Comparison of ENCODE assay signal across 21 mouse cellular contexts in the genomic region with DNA sequence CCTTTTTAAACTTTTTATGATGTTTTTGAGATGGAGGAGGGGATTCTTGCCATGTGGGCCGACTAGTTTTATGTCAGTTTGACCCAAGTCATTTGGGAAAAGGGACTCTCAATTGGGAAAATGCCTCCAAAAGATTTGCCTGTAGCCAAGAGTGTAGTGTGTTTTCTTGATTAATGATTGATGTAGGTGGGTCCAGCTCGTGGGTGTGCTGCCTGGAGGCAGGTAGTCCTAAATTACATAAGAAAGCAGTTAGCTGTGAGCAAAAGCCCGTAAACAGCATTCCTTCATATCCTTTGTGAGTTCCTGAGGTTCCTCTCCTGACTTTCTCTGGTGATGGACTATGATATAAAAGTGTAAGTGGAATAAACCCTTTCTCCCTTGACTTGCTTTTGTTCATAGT. TPM values are rescaled to one million over a fixed set of nuclear protein-coding genes. Genes with fewer than 3 reads are reported as not detected.
DNase-seq lines count a peak whose midpoint lies in the region; ATAC-seq and TF ChIP-seq lines count a peak whose summit lies in the region.
"Had no signal": no experiment of that assay in that cellular context is flagged by ENCODE, and none has a peak within 500 bp of the region (broad histone marks: within the 10 kb centered on the region; RNA-seq: fewer than 3 reads in every experiment).

No protein-coding gene starts in this region.

- H3K27ac ChIP-seq in kidney, embryonic 14.5 days (ENCODE audit: low read depth, low read length), result no peak overlapping the region
- H3K27ac ChIP-seq in testis, adult 2 months (ENCODE audit: control insufficient read depth, insufficient read depth, low read depth, low read length), result no peak overlapping the region
- H3K27ac ChIP-seq in kidney, embryonic 15.5 days, result peak overlapping the region; percentile 49
- no peak overlapping the region for H3K27ac ChIP-seq in heart, embryonic 12.5 days (ENCODE audit: poor library complexity, severe bottlenecking)
- H3K27ac ChIP-seq: embryonic facial prominence, embryonic 13.5 days; forebrain, embryonic 12.5 days; heart, adult 2 months; hindbrain, embryonic 12.5 days had no signal

- H3K4me3 ChIP-seq in kidney, embryonic 14.5 days (ENCODE audit: low read length), result no peak overlapping the region
- H3K4me3 ChIP-seq in testis, adult 2 months (ENCODE audit: control insufficient read depth, low read depth, low read length), result peak overlapping the region; percentile 59; the same call in 1 of the 2 replicates
- no peak overlapping the region for H3K4me3 ChIP-seq in kidney, embryonic 15.5 days (replicated peaks)
- no peak overlapping the region for H3K4me3 ChIP-seq in heart, embryonic 12.5 days
- H3K4me3 ChIP-seq: forebrain, embryonic 12.5 days; heart, adult 2 months; hindbrain, embryonic 12.5 days had no signal

- H3K36me3 ChIP-seq in kidney, embryonic 14.5 days (ENCODE audit: control insufficient read depth, insufficient read depth, low read length), result peaks cover 5% of the 10 kb centered on the region; the same call in 1 of the 2 replicates
- no peaks in the 10 kb centered on the region for H3K36me3 ChIP-seq in testis, adult 2 months (ENCODE audit: control insufficient read depth, insufficient read depth, low read length)
- H3K36me3 ChIP-seq in kidney, embryonic 15.5 days, result peaks cover 10% of the 10 kb centered on the region
- H3K36me3 ChIP-seq in heart, embryonic 12.5 days, result peaks cover 7% of the 10 kb centered on the region

- no peak overlapping the region for H3K9ac ChIP-seq in kidney, embryonic 14.5 days (ENCODE audit: low read depth, low read length)
- H3K9ac ChIP-seq in kidney, embryonic 15.5 days, result no peak overlapping the region
- H3K9ac ChIP-seq in heart, embryonic 12.5 days, result no peak overlapping the region
- H3K9ac ChIP-seq: embryonic facial prominence, embryonic 13.5 days; forebrain, embryonic 12.5 days; hindbrain, embryonic 12.5 days had no signal

- no peaks in the 10 kb centered on the region for H3K9me3 ChIP-seq in kidney, embryonic 14.5 days (ENCODE audit: control insufficient read depth, low read length)
- H3K9me3 ChIP-seq in kidney, embryonic 15.5 days (replicated peaks), result no peaks in the 10 kb centered on the region
- H3K9me3 ChIP-seq in heart, embryonic 12.5 days (replicated peaks), result no peaks in the 10 kb centered on the region
- H3K9me3 ChIP-seq: embryonic facial prominence, embryonic 13.5 days; forebrain, embryonic 12.5 days; G1E; hindbrain, embryonic 12.5 days had no signal

- H3K4me2 ChIP-seq in kidney, embryonic 14.5 days (replicated peaks; ENCODE audit: low read depth, low read length), result no peak overlapping the region; the same call in 1 of the 2 replicates
- H3K4me2 ChIP-seq in kidney, embryonic 15.5 days, result no peak overlapping the region
- H3K4me2 ChIP-seq in heart, embryonic 12.5 days, result no peak overlapping the region

- TF ChIP-seq POLR2A in testis, adult 2 months (IDR thresholded peaks at IDR 0.05; ENCODE audit: control insufficient read depth, low read depth, low read length), result no peak

- 49% methylated on average over 3 of the region's 3 CpGs for WGBS in kidney, embryonic 14.5 days
- 45% methylated on average over 3 of the region's 3 CpGs for WGBS in kidney, embryonic 15.5 days
- WGBS in heart, embryonic 12.5 days, result 77% methylated on average over 3 of the region's 3 CpGs

- peak; percentile 47 for DNase-seq in kidney, adult 11 months
- DNase-seq in testis, postnatal 10 days (ENCODE audit: low spot score), result no peak
- peak; percentile 18 for DNase-seq in naive thymus-derived CD4-positive, alpha-beta T cell, adult 2 months (ENCODE audit: low read depth)
- no peak for DNase-seq in left cerebral cortex, adult 18-20 months (ENCODE audit: low spot score in 2 of 2)
- DNase-seq: adrenal gland, postnatal 14 days; B cell, adult 2 months; gastrocnemius, postnatal 14 days; heart, adult 2 months; heart, postnatal 36 days had no signal

- no peak for TF ChIP-seq CTCF in testis, adult 2 months (IDR thresholded peaks at IDR 0.05; ENCODE audit: control insufficient read depth, insufficient read depth, insufficient replicate concordance, low read depth, low read length)

- no peak for ATAC-seq in kidney, embryonic 14.5 days (ENCODE audit: low FRiP score, low TSS enrichment)
- ATAC-seq in kidney, embryonic 15.5 days (replicated peaks; ENCODE audit: low FRiP score), result no peak
- no peak for ATAC-seq in heart, embryonic 12.5 days (ENCODE audit: insufficient number of reproducible peaks, low FRiP score)
- ATAC-seq: activated CD4-positive, CD25-positive, alpha-beta regulatory T cell, adult 4 months; CD4-positive, CD25-positive, alpha-beta regulatory T cell, adult 4 months; hindbrain, embryonic 16.5 days had no signal

- peaks cover 10% of the 10 kb centered on the region for H3K4me1 ChIP-seq in kidney, embryonic 14.5 days (ENCODE audit: control insufficient read depth, insufficient read depth, low read length)
- H3K4me1 ChIP-seq in testis, adult 2 months (ENCODE audit: control insufficient read depth, insufficient read depth, low read length), result peaks cover 6% of the 10 kb centered on the region
- H3K4me1 ChIP-seq in kidney, embryonic 15.5 days, result peaks cover 24% of the 10 kb centered on the region
- peaks cover 14% of the 10 kb centered on the region for H3K4me1 ChIP-seq in heart, embryonic 12.5 days (replicated peaks)

- no peaks in the 10 kb centered on the region for H3K27me3 ChIP-seq in kidney, embryonic 14.5 days (ENCODE audit: control insufficient read depth, insufficient read depth, low read length)
- no peaks in the 10 kb centered on the region for H3K27me3 ChIP-seq in testis, adult 2 months (ENCODE audit: control insufficient read depth, insufficient read depth, low read length)
- no peaks in the 10 kb centered on the region for H3K27me3 ChIP-seq in kidney, embryonic 15.5 days
- no peaks in the 10 kb centered on the region for H3K27me3 ChIP-seq in heart, embryonic 12.5 days (replicated peaks)
- H3K27me3 ChIP-seq: embryonic facial prominence, embryonic 13.5 days; forebrain, embryonic 12.5 days; hindbrain, embryonic 12.5 days had no signal

RNA-seq across cellular contexts. Expression of gene 4930432K21Rik, which starts 1.4 kb away (rescaled TPM):
- polyA plus RNA-seq in kidney, embryonic 14.5 days (2014; fragmentation: Nextera tagmentation; extraction: Ambion mirVana), result 0.87 and 1.2 TPM in 2 replicates
- 57.2 and 65.0 TPM in 2 replicates for polyA plus RNA-seq in testis, adult 2 months (2012; rRNA removed)
- 1.7 and 2.0 TPM in 2 replicates for polyA plus RNA-seq in kidney, embryonic 15.5 days (2015; fragmentation: Nextera tagmentation; extraction: Ambion mirVana)
- 1.00 and 1.1 TPM in 2 replicates for polyA plus RNA-seq in heart, embryonic 12.5 days (2016; fragmentation: Nextera tagmentation; extraction: Ambion mirVana)
- 1 to 10 TPM; 2.0 to 3.1 TPM for total RNA-seq in left cerebral cortex, adult 18-20 months (2021)

RNA-seq across cellular contexts. Expression of gene Cc2d1a, which starts 1.4 kb away (rescaled TPM):
- polyA plus RNA-seq in kidney, embryonic 14.5 days (2014; fragmentation: Nextera tagmentation; extraction: Ambion mirVana), result 11.7 and 17.7 TPM in 2 replicates
- 30.9 and 38.6 TPM in 2 replicates for polyA plus RNA-seq in testis, adult 2 months (2012; rRNA removed)
- 22.0 and 28.7 TPM in 2 replicates for polyA plus RNA-seq in kidney, embryonic 15.5 days (2015; fragmentation: Nextera tagmentation; extraction: Ambion mirVana)
- polyA plus RNA-seq in heart, embryonic 12.5 days (2016; fragmentation: Nextera tagmentation; extraction: Ambion mirVana), result 17.7 and 18.1 TPM in 2 replicates
- 10 to 100 TPM; 47.1 to 55.6 TPM for total RNA-seq in left cerebral cortex, adult 18-20 months (2021)

RNA-seq across cellular contexts. Expression of gene Podnl1, which starts 23.4 kb away (rescaled TPM):
- polyA plus RNA-seq in kidney, embryonic 14.5 days (2014; fragmentation: Nextera tagmentation; extraction: Ambion mirVana), result 0.19 and 0.34 TPM in 2 replicates
- polyA plus RNA-seq in testis, adult 2 months (2012; rRNA removed), result 0.07 and 0.14 TPM in 2 replicates
- 0.21 and 1.4 TPM in 2 replicates for polyA plus RNA-seq in kidney, embryonic 15.5 days (2015; fragmentation: Nextera tagmentation; extraction: Ambion mirVana)
- 0.14 TPM in 1 of 2 replicates, not detected in the other for polyA plus RNA-seq in heart, embryonic 12.5 days (2016; fragmentation: Nextera tagmentation; extraction: Ambion mirVana)
- not detected for total RNA-seq in left cerebral cortex, adult 18-20 months (2021)
- total RNA-seq: G1E; gastrocnemius, adult 18-20 months; heart, adult 2 months; heart, postnatal 36 days had no signal

RNA-seq across cellular contexts. Expression of gene Nanos3, which starts 35.8 kb away (rescaled TPM):
- 4.3 and 5.5 TPM in 2 replicates for polyA plus RNA-seq in kidney, embryonic 14.5 days (2014; fragmentation: Nextera tagmentation; extraction: Ambion mirVana)
- 1.6 and 2.4 TPM in 2 replicates for polyA plus RNA-seq in testis, adult 2 months (2012; rRNA removed)
- polyA plus RNA-seq in kidney, embryonic 15.5 days (2015; fragmentation: Nextera tagmentation; extraction: Ambion mirVana), result 3.6 and 4.7 TPM in 2 replicates
- polyA plus RNA-seq in heart, embryonic 12.5 days (2016; fragmentation: Nextera tagmentation; extraction: Ambion mirVana), result 1.7 and 3.0 TPM in 2 replicates
- 1 to 10 TPM in 1 of 2 experiments, under 1 TPM in 1; 0.70 to 2.0 TPM for total RNA-seq in left cerebral cortex, adult 18-20 months (2021)
- total RNA-seq: G1E had no signal
- polyA plus RNA-seq: G1E had no signal

RNA-seq across cellular contexts. Expression of gene Dcaf15, which starts 44.6 kb away (rescaled TPM):
- 10.4 and 18.3 TPM in 2 replicates for polyA plus RNA-seq in kidney, embryonic 14.5 days (2014; fragmentation: Nextera tagmentation; extraction: Ambion mirVana)
- 210 and 216 TPM in 2 replicates for polyA plus RNA-seq in testis, adult 2 months (2012; rRNA removed)
- polyA plus RNA-seq in kidney, embryonic 15.5 days (2015; fragmentation: Nextera tagmentation; extraction: Ambion mirVana), result 9.2 and 11.6 TPM in 2 replicates
- 10.5 and 11.4 TPM in 2 replicates for polyA plus RNA-seq in heart, embryonic 12.5 days (2016; fragmentation: Nextera tagmentation; extraction: Ambion mirVana)
- 10 to 100 TPM; 17.7 to 18.2 TPM for total RNA-seq in left cerebral cortex, adult 18-20 months (2021)

Comparison
In these comparisons a context has a peak if more than half of its experiments do, and no peak if none do; other contexts are left out.
1. DNase-seq: peak in kidney, adult 11 months (single experiment) and naive thymus-derived CD4-positive, alpha-beta T cell, adult 2 months (single experiment); none in testis, postnatal 10 days (single experiment) and left cerebral cortex, adult 18-20 months (0 of 2).
2. RNA of gene 4930432K21Rik, which starts 1.4 kb away (polyA plus RNA-seq): 57.2 to 65.0 TPM in testis, adult 2 months; 1.7 to 2.0 TPM in kidney, embryonic 15.5 days, 0.87 to 1.2 TPM in kidney, embryonic 14.5 days and 1.00 to 1.1 TPM in heart, embryonic 12.5 days; every median in the first group is over 10 times any median in the second.